Mouse (Mus musculus): ENCODE measurements around the gene Ggta1. TPM values are rescaled to one million over a fixed set of nuclear protein-coding genes. Genes with fewer than 3 reads are reported as not detected.

The Ggta1 gene
- total RNA-seq, 4 experiments from 2014 or later: 4.0 to 7.7 (median 5.6) TPM

DNA sequence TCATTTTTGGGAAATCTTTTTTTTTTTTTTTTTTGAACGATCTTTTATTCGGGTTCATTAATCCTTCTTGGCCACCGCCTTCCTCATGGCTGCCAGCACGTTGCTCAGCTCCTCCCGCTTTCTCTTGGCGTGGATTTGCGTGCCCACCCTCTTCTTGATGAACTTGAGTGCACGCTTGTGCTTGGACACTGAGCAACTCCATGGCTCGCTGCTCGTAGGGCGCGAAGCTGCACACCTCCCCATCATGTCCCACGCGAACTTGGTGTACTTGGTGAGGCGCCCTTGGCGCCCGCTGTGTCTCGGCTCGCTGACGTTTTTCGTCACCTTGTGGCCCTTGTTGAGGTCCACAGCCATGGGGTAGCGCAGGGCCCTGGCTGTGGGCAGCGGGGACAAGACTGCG lies 28.1 kb upstream of the Ggta1 start:
- DNase-seq (ENCODE audit: low spot score in 2 of 2): no peak

DNA sequence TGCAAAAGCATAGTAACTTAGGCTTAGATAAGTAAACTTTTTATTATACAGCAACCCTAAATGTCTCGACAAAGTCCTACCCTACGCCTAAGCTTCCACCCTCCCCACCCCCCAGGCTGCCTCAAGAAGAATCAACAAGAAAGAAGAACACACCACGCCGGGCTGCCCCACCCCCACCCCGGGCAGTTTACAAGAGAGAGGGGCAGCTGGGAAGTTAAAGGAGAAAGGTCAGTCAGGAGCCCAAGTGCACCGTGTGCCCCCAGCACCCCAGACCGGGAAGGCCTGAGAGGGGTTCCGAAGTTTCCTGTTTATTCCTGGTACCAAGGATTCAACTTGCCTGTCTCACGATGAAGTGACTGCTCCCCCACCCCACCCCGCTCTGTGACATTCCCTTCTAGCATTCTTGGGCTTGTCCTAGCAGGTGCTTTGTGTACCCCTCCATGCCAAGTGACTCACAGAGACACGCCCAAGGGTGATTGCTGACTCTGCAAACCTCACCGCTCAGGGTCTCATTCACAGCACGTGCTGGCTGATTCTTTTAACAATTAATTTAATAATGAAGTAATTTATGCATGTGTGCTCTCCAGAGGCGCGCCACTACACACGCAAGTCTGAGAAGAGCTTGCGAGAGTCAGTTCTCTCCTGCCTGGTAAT lies 27.6 kb upstream of the Ggta1 start:
- DNase-seq (ENCODE audit: low spot score in 2 of 2): no peak

DNA sequence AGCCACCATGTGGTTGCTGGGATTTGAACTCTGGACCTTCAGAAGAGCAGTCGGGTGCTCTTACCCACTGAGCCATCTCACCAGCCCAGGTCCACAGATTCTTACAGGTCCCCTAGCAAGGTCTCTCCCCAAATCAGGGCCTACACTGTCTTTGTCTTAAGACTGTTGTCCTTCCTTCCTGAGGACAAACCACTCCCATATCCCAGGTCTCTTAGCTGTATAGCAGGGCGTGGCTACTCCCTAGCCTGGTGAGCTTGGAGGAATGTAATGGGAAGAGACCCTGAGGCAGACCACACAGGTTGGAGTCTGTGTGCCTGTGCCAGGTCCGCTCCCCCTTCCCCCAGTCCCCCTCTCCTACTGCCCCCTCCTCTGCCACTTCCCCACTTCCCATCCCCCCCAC lies 24.7 kb upstream of the Ggta1 start:
- no peak for DNase-seq (ENCODE audit: low spot score in 2 of 2)

DNA sequence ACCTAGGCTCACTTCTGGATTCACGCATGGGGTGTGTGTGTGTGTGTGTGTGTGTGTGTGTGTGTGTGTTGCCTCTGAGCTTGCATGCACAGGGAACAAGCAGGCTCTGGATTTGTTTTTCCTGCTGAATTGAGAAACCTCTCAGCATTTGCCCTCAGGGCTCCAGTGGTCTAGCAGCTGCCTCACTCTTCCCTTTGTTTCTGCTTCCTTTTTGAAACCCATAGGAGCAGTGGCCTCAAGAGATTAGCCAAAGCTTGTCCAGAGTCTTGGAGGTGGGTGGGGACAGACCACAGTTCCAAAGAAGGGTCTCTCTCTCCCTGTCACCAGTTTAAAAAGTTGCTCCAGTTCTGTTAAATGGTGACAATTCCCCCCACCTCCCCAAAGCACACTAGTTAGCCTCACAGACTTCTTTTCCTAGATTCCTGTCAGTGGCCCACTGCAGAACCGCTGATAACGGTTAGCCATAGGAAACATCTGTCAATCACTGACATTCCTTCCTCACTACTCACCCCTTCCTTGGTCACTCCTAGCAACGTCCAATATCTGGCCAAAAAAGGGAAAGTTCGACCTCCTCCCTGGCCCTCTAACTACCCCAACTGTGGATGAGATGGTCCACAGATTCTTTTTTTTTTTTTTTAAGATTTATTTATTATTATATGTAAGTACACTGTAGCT lies 24.1 kb upstream of the Ggta1 start:
- no peak for DNase-seq (ENCODE audit: low spot score in 2 of 2)

DNA sequence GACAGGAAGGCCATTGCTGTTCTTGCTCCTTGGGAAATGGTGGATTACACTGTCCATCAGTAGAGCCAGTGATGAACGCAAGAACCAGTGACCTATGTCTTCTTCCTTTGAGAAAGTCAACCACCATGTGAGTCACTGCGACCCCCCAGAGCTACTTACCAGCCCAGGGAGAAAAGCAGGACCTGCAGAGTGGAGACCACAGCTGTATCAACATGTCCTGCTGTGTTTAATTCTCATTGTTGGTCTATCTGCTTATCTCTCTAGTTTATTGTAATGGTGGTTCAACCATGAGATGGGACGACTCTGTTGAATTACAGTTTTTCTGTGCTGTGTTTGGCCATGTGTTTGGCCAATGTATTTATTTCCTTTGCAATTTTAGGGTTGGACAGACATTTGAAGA lies 21.1 kb upstream of the Ggta1 start:
- no peak for DNase-seq (ENCODE audit: low spot score in 2 of 2)

DNA sequence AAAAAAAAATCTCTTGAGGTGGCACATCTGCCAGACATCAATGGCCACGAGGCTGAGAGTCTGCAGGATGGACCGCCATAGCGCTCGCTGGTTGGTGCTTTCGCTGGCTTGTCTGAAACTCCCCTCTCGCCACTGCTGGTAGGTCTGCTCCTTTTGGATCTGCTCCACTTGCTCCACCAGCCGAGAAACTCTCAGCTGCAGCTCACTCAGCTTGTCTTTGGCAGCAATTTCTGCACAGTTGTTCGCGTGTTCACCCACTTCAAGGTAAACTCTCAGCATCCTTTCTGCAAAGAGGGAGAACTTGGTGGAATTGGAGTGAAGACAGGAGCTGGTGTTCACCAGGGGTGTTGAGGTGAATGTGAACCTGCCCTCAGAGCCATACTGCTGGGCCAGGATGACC lies 20.4 kb upstream of the Ggta1 start:
- DNase-seq (ENCODE audit: low spot score in 2 of 2): no peak

DNA sequence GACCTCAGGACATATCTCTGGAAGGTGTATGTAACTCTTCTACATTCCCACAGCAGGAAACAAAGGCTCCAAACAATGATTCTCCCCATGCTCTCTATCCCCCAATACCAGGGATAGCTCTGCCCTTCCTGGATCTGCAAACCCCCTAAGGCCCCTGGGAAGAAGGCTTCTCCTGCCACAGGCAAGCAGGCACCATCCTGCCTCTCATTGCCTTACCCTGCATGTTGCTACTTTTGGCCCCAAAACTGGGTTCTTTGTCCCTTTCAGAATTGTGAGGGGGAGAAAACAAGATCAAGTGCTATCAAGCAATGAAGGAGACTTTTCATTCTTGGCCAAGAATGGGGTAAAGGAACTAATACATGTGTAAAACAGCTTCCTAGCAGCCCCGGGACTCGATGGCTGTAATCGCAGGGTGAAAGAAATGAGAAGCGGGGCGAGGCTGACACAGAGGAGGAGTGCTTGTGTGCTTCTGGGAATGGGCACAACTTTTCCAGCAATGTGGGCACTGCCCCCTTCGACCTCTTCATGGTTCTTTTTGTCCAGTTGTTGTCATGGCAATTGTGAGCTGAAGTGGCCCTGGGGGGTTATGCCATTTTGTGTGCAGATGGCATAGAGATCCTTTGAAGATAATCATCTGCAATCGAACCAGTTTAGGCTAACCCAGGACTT lies 18.4 kb upstream of the Ggta1 start:
- no peak for DNase-seq (ENCODE audit: low spot score in 2 of 2)

DNA sequence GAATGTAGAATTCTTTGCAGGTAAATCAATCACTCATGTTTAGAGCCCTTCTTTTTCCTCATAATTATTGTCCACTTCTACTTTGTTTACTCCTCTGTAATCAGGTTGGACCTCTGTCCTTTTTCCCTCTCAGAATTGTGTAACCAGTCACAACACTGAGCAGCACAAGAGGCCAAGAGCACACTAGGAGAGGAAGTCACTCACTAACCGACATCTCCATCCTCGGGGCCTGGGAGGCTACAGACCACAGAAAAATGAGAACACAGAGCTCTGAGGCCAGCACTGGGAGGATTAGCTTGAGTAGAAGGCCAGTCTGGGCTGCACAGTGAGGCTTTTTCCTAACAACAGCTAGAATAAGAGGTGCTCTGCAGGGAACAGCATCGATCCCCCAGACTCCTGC lies 17.0 kb upstream of the Ggta1 start:
- no peak for DNase-seq (ENCODE audit: low spot score in 2 of 2)

DNA sequence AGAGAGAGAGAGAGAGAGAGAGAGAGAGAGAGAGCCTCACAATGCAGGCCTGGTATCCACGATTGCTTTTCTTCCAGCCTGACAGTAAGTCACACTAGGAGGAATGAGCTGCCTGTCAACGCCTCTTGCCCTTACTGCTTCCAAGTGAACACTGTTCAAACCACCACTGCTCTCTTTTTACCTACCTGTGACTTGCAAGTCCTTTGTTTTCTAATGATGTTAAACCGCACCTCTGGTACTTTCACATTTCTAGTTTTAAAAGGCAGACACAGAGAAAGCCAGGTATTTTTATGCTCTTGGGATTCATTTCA lies 15.7 kb upstream of the Ggta1 start:
- DNase-seq (ENCODE audit: low spot score in 2 of 2): no peak

DNA sequence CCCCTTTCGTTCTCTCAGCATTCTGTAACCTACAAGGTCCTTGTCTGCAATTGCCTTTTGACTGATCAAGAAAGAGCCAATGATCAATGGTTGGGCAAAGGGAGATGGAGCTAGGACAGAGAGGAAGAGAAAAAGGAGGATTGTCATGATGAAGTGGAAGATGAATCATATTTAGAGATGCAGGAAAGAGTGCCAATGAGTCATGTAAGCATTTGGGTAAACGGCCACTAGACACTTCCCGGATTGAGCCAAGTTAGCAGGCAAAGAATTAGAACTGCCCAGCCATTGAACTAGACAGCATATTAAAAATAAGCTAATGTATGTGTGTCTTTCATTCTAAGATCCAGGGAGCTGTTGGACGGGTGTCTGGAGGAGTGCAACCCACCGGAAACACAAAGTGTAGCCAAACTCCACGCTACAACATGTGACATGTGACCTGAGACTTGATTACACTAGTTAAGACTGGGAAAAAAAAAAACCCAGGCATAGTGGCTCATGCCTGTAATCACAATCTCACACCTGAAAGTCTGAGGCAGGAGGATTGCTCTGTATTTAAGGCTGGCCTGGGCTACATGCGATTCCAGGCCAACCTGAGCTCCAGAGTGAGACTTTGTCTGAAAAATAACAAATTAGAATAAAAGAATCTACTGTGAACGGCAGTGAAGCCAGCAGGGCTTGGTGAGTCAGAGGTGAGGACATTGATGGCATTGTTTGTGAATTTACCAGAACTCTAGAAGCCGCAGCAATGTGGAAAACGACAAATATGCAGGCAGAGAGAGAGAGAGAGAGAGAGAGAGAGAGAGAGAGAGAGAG lies 15.2 kb upstream of the Ggta1 start:
- DNase-seq (ENCODE audit: low spot score in 2 of 2): no peak

DNA sequence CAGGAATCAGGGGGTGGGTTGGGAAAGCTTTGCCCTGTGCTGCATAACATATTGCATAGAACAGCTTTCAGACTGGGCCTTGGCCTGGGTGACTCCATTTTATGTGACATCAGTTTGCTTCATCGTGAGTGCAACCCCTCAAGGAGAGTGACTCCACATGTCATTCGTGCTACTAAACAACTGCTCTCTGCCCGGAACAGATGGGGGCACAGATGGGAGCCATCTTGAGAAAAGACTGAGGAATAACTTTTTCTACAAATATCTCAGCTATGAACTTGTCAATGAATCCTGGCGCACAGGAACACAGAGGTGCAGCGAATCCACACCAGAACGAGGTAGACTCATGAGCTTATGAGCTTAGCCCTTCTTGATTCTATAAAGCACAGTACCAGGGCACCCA lies 14.3 kb upstream of the Ggta1 start:
- peak in 1 of 2 experiments; percentile 38 for DNase-seq (ENCODE audit: low spot score in 2 of 2)

DNA sequence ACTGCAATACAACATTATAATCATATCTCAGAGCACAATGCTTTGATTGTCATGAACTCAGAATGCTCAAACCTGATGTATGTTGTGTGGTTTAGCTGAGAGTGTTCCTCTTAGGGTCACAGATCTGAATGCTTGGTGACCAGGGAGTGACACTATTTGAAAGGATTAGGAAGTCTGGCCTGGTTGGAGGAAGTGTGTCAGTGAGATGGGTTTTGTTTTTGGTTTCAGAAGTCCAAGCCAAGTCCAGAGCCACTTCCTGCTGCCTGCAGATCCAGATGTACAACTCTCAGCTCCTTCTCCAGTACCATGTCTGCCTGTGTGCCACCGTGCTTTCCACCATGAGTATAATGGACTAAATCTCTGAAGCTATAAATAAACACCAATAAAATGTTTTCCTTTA lies 11.9 kb upstream of the Ggta1 start:
- DNase-seq (ENCODE audit: low spot score in 2 of 2): no peak

DNA sequence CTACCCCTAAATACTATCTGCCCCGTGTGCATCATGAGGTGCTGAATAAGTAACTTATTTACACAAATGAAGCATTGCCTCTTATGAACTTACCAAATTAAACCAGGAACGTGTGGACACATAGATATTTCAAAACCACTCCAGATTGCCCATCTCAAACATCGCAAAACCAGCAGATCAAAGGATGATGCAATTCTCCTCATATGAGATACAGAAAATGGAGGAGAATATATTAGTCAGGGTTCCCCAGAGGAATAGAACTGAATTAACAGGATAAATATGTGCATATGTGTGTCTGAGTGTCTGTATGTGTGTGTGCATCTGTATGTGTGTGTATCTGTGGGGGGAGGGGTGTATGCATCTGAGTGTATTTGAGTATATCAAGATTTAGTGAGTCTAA lies 6.2 kb upstream of the Ggta1 start:
- DNase-seq (ENCODE audit: low spot score in 2 of 2): no peak

DNA sequence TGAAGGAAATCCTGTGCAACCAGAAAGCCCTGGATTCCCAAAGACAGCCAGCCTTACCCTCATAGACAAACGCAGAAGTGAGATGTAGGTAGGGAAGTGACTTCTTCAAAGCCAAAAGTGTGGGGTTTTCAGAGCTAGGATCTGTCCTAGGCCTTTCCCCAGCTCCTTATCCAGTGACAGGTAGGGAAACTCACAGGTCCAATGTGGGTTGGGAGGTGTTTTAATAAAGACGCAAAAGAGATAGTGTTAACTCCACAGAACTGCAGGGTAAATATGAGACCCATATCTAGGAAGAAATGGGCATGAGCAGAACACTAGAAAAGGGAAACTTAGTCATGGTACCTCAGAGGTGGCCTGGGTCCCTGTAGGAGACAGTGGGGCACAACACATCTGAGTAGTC lies 5.2 kb upstream of the Ggta1 start:
- DNase-seq (ENCODE audit: low spot score in 2 of 2): no peak

DNA sequence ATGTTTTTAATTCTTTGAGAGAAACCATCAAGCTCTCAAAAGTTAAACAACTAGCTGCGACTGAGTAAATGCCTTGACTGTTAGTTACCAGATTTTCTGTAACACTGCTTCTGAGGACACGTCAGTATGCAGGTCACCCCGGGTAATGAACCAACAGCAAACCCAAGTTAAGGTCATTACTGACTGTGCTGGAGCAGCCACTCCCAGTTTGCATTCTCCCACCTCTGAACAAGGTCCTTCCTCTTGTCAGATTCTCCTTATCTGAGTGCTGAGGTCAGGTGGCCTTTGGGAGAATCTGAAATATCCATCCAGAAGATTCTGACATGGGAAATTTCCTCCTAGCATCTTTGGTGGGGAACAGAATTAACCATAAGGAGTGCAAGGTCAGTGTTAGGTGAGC lies 4.8 kb upstream of the Ggta1 start:
- no peak for DNase-seq (ENCODE audit: low spot score in 2 of 2)

DNA sequence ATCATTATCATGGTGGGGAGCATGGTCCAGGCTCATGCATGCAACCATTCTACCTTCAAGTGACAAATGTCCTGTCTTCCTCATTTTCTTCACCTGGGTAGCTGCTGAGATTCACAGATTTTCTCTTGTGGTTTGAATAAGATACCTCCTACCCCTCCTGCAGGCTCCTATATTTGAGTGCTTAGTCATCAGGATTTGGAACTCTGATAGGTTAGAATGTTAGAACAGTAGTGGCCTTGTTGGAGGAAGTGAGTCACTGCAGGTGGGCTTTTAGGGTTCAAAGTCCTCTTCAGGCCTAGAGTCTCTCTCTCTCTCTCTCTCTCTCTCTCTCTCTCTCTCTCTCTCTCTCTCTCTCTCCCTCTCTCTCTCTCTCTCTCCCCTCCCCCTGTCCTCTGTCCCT lies 2.6 kb upstream of the Ggta1 start:
- no peak for DNase-seq (ENCODE audit: low spot score in 2 of 2)

DNA sequence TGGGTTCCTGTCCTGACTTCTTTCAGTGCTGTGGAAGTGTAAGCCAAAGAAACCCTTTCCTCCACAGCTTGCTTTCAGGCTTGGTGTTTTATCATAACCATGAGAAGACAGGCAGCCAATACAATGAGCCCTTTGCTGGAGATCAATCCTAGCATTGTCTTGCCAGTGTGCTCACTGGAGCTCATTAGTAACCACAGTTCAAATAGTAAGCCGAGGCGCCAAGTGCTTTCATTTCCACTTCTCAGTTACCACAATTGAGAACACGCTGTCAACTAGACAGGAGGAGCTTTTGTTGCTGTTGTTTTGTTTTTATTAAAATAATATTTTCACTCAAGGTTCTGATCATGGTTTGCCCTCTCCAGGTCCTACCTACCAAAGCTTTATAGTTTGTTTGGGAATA lies 1.5 kb upstream of the Ggta1 start:
- no peak for DNase-seq (ENCODE audit: low spot score in 2 of 2)

DNA sequence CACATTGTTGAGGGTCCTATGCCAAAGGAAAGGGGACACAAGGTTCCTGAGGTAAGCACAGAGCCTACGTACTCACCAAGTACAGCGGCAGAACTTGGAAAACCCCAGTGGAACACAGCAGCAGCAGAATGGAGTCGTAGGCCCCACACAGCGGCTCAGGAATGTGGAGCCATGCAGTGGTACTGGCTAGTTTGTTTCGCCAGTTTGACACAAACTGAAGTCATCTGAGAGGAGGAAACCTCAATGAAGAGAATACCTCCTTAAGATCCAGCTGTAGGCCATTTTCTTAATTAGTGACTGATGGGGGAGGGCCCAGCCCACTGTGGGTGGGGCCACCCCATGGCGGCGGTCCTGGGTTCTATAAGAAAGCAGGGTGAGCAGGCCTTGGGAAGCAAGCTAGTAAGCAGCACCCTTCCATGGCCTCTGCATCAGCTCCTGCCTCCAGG lies 1.1 kb upstream of the Ggta1 start:
- no peak for DNase-seq (ENCODE audit: low spot score in 2 of 2)

DNA sequence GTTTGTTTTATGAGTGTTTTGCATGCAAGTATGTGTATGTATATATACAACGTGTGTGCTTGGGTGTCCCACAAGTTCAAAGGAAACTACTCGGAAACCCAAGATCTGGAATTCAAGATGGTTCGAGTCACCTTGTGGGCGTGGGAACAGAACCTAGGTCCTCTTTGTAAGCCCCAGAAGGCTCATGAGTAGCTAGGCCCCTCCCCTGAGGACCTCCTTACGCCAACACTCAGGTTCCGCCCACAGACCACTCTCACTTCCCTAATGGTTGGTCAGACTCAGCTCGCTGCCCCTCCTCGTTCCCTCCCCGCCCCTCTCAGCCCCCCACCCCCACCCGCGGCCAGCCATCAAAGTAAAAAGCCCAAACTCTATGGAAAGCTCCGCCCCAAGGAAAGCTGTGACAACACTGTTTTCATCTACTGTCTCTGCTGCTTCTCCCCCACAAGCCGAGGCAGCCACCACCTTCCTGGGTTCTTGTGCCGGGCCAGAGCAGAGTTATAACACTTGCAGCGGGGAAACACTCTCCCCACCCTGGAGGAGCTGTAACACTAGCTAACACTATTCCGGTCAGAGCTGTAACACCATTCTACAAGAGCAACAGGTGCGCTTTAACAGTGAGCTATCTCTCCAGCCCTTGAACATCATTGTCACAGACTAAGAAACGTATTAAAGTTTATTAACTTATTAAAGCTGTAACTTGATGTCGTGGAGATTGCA lies 499 bp upstream of the Ggta1 start:
- no peak for DNase-seq (ENCODE audit: low spot score in 2 of 2)

DNA sequence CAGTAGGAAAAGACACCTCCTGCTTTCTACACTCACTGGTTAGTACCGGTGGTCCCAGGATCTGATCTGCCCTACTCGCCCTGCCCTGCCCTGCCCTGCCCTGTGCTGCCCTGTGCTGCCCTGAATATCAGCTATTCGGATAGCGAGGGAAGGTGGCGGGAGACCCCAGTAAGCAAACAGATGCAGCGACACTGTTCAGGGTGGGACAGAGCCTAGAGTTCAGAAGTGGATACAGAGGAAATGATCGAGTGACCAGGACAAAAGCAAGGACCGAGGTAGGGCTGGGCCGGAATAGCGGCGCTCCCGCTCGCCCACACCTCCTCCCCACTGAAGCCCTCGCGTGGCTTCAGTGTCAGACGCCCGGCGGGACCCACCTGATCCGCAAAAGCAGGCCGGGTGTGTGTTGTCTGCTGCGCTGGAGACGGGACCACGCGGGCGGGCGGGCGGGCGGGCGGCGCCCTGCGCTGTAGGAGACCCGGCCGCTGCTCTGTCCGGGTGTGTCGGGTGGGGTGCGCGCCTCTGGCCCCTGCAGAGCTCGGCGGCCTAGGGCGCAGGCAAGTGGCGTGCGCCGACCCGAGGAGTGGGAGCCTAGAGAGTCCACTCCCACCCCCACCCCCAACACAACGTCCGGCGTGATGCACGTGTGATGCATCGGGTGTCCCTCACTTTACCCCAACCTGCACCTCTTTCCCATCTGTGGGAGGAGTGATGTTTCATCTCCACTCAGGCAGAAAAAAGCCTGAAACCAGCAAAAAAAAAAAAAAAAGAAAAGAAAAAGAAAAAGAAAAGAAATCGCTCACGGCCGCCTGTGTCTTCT lies 852 bp downstream of the Ggta1 start:
- DNase-seq (ENCODE audit: low spot score in 2 of 2): no peak
